Mouse (Mus musculus) 3134 (cell line): ENCODE data around the gene Spib.
A peak's percentile ranks its signal among the peaks of the same experiment; 100 is the strongest.

Source experiments
- DNase-seq: peaks from one replicate; pipeline ENCODE4 v3.0.0-alpha.2; 2011; ENCODE audit warnings: low spot score; ENCODE audit not compliant: insufficient read length; ENCODE audit errors: extremely low read depth

Gene Spib

DNA sequence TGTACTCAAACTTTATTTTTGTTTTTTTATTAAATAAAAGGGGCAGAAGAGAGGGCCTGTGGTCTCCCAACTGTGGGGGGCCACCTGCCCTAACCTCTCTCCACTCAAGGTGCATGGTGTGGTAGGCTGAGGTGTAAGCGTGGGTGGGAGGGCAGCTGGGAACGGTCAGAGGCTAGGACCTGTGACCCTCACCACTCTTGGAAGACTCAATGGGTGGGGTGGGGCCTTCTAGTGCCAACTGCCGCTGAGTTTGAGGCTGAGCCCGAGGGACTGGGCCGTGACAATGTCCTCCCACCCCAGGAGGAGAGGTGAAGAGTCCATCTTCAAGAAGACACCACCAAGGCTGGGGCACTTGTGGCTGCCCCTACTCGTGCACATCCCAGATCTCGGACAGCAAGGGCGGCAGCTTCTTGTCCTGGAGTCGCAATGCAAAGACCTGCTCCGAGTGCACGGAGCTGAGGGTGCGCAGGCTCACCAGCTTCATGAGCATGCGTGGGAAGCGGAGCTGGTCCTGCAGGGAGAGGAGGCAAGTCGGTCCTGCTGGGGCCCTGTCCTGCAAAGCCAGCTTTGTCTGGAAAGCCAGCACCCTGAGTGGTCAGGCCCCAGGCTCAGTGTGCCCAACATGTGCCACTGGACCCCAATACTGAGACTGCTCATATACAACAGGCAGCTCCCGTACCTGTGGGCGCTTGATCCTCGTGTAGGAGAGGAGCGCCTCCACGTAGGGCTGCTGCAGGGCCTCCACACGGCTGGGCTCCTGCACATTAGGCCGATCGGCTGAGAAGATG, 17.9 kb upstream of the Spib start:
- no peak for DNase-seq

DNA sequence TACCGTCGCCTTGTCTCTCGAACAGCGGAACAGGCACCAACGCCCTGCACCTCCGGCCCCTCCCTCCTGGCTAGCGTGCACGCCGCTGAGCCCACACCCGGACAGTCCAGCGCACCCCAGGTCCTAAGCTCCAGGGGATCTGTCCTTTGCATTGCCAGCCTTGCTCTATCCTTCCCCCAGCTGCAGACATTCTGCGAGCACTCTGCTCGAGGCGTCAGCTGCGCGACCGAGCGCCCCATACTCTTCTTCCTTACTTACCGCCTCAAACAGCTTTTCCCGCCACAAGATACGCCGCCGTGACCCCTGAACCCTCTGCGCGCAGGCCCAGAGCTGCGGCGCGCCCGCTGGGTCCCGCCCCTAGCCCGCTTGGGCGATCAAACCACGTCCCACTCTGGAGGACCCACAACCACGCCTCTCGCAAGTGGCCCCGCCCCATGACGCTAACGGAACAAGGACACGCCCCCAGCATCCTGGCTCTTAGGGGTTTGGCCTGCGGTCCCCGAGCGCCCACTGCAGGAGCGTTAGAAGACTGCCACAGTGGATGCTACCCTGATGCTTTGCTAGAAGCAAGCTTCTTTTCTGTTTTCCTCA, 16.7 kb upstream of the Spib start, which contains the start of gene Pold1:
Pold1 (minus strand) TSS at position 353 of the 591 bp plus-strand sequence.
- DNase-seq: peak; percentile 99

DNA sequence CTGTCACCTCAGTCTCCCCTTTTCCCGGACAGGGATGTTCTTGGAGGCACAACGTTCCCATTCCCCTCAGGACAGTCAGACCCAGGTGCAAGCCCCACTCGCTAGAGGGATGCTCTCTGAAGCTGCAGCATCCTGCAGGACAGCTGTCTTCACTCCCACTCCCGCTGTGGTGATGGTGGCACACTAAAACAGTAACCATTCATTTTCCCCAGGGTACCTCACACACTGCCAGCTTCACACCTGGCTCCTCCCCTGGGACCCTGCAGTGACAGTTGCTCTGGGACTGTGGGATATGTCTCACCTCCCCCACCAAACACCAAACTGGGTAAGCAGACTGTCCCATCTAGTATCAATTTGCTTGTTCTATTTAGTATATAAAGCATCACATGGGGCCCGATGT, 15.9 kb upstream of the Spib start:
- DNase-seq: no peak

DNA sequence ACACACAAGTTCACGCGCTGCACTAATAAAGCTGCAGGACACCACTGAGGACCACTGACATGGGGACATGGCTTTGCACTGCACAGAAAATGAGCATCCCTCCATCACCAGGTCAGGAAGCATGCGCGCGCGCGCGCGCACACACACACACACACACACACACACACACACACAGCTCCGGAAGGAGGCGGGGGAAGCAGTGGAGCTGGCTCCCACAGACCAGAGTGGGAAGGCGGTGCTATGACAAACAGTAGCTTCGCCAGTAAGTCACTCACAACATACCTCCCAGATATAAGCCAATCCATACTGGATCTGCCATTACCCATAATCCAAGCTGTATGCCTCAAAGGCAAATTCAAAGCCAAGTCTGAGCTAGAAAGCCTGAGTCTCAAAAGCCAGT, 15.2 kb upstream of the Spib start:
- no peak for DNase-seq

DNA sequence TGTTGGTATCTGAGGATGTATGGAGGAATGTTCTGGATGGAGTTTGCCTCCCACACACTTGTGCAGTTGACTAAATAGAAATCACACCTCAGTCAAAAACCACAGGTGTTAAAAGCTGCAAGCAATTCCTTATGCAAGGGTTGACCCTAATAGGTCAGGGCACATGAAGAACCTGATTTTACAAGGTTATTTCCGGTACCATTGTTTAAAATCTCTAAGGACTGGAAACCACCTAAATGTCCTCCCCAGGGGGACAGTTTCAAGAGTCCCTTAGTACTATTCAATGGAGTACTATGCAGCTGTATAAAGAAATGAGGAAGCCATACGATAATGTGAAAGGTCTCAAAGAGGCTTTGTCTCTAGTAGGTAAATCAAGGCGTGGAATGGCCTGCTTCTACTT, 14.4 kb upstream of the Spib start:
- DNase-seq: no peak

DNA sequence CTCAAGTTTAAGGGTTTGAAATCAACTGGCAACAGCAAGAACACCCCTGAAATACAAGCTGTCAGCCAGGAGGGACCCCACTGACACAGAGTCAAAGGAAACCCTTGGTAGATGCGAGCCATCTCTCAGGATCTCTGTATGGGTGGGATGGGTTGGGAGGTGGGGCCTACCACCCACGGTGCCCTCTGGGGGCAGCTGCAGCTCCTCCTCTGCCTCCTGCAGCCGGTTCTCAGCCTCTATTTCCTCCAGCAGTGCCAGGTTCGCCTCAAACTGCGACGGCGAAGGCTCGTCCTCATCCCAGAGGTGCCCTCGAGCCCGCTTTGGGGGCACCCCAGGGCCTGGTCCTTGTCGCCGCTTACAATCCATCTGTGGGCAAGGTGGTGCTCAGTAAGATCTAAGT, 11.2 kb upstream of the Spib start:
- no peak for DNase-seq

DNA sequence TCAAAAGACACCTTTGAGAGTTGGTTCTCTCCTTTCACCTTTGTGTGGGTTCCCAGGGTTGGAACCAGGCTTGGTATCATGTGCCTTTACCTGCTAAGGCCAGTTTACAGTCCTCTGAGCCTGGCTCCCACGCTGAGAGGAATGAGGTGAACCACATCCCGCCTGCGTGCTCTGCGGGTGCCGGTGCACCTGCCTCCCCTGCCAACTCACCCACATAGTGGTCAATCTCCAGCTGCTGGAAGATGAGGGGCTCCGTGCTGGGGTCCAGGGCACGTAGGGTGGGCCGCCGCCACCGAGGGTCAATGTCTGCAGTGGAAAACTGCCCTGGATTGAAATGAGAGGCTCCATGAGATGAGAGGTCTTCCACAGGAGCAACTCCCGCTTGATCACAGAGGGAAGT, 10.7 kb upstream of the Spib start:
- no peak for DNase-seq

DNA sequence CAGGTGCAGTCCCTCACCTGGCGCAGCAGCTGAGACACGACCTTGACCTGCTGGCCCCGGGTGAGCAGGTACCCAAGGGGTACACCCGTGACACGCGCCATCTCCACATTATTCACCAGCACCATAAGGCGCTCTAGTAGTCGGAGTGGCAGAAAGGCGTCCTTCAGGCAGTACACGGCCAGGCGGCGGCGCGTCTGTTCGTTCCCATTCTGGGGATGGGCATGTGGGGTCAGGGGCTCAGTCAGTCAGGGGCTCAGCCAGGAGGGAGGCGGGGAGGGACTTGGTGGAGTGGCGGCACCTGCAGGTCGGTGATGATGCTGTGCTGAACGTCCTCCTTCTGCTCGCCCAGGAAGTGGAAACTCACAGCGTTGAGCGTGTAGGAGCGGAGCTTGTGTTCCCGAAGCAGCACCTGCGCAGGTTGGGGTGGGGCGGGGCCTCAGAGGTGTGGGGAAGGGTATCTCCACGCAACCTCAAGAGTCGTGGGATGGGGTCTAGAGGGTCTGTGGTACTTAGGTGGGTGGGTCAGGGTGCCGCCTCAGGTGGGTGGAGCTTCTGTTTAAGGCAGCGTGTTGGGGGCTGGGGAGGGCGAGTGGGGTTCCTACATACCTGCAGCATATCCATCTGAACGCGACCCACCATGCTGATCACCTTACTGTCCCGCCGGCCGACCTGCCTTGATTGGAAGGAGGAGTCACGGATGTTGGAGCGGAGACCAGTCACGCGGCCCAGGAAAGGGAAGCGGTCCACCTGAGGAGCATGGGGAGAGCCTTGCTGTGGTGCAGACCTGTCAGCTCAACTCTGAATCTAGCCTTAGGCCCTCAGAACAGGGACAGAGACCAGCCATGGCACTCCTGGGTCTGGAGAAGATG, 7.1 kb upstream of the Spib start:
- no peak for DNase-seq

DNA sequence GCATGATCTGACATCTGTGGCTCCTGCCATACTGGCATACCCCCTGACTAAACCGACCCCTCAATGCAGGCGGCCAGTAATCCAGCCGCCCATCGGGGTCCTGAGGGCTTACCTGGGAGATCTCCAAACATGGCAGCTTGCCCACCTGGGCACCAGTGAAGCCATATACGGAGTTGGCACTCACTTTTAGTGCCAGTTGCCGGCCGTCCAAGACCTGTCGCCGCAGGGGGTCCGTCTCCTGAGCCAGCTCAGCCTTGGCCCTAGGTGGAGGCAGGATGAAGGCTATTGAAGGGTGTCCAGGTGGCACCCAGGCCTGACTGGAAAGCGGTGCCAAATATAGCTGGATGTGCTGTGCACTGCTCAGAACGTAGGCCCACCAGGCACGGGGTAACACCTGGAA, 5.6 kb upstream of the Spib start:
- no peak for DNase-seq

DNA sequence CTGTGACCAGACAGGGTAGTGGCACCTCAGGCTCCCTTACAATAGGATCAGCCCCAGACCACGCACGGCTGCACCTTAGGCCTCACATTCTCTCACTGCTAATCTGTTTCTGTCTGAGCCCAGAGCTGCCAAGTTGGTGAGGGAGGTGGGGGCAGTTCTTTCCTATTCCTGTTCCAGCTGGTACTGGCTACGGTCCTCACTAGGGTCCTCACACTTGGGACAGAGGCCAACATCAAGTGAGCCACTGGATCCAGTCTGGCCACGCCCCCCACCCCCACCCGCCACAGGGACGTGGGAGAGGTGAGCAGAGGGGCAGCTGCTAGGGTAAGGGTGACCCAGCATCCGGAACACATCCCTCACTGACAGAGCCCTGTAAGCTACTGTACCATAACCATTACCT, 5.1 kb upstream of the Spib start:
- DNase-seq: no peak

DNA sequence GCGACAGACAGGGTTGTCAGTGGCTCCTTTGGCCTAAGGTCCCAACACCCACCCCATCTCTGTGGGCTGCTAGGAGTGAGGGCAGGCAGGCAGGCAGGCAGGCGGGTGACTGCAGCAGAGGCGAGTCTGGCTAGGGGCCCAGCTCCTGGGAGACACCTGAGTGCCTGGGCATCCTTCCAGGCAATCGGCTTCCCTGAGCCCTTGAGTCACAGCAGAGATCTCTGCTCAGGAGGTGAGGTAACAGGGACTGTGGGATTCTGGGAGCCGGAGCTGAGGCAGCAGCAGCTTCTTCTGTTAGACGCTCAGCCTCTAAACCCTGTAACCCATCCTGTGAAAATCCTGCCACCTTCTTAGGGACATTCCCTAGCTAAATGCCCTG, 4.7 kb upstream of the Spib start:
- DNase-seq: no peak

DNA sequence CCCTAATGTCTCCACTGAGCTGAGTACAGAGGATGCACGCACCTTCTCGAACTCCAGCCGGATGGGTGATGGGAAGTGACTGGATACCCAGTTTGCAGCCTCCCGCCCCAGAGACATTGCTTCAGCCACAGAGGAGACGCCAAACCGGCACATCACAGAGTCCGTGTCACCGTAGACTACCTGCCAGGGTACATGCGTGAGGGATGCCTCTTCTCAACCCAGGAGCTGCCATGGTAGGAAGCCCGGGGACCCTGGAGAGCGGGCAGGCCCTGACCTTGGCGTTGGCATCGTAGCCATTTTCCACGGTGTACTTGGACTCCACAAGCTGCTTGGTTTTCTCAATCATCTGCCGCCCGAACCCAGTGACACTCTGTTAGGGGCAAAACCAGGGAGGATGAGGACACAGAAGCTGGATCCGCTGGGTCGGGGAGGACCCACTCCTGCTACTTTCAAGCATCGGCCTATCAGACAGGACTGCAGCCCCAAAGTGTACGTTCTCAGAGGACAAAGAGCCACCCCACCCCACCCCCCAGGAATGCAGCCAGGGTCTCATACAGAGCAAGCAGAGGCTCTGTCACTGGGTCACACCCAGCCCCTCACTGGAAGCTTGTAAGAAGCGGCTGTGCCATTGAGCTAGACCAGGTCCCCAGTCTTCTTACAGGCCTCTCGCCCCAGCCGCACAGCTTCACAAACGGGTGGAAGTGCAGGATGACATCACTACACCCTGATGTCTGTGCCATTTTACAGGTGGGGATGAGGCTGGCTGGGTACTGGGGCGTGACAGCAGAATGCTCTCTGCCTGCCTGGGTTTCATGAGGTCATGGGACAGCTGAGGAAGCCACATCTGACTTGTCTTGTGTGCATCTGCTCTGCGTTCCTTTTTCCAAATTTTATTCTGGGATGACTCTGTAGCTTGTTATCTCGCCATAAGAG, 4.1 kb upstream of the Spib start:
- no peak for DNase-seq

DNA sequence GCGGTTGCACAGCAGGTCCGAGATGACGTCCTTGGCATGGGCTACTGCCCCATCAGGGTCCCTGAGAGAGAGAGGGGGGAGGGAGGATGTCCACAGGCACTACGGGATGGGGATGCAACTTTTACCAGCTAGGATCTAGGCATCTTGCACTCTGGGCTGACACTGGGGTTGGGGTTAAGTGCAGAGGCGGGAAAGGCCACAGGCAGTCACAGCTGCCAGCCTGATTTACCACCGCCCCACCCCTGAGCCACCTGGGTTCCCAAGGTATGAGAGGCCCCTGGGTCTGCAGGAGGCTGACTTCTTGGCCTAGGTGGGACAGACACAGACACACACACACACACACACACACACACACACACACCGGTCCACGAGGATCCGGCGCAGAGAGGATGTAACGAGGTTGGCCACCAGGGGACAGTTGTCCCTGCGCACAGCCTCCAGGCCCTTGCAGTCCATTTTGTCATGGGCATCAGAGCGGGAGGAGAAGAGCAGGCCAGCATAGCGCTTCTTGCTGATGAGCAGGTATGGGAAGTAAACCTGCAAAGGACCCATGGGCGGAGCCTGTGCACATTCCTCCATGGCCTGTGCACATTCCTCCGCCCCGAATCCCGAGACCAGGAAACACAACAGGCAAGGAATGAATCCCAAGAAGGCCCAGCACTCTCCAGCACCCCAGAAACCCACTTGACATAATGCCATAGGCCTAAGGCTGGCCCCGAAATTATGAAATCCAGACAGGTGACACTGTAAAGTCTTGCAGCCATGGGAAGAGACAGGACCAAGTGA, 3.0 kb upstream of the Spib start:
- DNase-seq: no peak

DNA sequence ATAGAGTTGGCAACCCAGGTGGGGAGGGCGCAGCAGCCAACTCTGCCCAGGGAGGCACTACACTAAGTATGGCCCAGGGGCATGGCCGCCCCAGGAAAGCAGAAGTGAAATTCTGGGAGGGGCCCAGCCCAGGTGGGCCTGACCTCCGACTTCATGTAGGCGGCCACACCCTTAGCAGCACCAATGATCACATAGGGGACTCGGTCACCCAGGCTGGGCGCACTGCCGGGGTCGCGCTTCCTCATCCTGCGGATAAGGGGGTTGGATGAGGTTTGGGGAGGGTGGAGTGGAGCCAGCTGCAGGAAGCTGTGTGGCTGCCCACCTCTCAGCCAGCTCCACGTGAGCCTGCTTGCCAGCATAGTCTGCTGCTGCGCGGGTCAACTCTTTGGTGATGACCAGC, 2.4 kb upstream of the Spib start:
- DNase-seq: no peak

DNA sequence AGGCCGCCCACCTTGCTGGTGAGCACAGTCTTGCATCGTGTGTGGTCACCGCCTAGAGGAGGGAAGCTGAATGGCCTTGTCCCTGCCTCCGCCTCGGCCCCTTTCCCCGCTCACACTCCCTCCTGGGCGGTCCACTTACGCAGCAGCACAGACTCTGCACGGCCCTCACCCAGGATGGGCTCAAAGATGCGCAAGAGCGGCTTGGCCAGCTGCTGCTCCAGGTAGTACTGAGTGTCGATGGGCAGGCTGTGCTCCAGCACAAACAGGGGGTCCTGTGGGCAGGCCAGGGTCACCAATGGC, 1.8 kb upstream of the Spib start:
- DNase-seq: no peak

DNA sequence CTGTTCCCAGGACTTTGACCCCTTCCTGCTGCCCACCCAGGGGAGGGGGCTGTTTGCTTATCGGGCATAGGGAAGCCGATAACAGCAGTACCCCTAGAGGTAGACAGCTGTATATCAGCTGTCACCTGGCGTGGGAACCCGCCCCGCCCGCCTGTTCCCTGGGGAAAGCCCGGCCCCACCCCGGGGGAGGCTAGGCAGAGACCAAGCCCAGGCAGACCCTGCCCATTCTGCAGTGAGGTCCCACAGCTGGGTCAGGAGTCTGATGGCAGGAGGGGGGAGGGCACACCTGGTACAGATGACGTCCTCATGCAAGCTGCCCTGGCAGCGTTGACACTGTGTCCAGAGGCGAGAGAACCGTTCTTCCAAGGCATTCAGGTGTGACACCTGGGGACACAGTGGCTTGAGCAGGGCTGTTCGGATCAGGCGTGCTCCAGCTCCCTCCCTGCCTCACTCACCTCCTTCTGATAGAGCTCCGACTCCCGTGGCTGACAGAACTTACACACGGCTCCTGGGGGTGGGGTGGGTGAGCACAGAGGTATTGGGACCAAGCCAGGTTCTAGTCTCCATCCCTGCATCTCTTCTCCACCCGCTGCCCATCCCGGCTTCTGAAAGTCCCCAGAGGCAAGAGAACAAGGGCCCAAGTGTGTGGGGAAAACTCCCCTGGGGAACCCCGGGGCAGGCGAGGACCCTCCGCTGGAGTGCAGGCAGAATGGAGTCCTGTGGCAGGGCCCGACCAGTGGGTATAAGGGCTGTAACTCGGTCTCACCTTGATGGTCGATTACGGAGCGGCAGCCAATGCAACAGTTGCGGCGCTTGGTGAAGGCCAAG, 1.3 kb upstream of the Spib start:
- DNase-seq: no peak

DNA sequence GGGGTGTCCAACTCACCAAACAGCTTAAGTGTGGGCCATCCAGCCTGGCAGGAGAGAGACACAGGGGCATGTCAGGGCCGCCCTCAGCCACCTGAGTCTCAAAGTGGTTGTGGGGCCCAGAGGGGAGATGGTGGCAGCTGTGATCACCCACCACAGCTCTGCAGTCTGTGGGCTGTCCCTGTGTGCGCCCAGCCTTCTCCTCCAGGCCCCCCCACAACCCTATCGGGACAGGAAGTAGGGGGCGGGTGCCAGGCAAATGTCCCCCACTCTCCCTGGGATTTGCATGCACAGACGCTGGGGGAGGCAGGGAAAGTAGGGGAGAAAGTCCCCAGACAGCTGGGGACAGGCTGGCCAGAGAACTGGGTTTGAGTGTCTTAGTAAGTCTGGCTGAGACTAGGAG, 664 bp downstream of the Spib start:
- no peak for DNase-seq

DNA sequence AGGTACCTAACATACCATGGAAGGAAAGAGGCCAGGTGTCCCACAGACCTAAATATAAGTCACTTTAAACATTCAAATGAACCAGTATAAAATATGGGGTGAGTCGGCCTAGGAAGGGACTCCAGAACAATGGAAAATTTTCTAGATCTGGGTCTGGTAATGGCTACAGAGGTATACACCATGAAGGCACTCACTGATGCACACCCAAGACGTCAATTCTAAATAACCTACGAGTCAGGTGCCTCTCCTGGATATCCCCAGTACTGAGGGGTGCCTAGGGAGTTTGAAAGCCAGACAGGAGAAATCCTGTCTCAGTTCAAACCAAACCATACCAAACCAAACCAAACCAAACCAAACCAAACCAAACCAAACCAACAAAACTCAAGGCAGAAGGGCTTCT, 1.4 kb downstream of the Spib start:
- no peak for DNase-seq

DNA sequence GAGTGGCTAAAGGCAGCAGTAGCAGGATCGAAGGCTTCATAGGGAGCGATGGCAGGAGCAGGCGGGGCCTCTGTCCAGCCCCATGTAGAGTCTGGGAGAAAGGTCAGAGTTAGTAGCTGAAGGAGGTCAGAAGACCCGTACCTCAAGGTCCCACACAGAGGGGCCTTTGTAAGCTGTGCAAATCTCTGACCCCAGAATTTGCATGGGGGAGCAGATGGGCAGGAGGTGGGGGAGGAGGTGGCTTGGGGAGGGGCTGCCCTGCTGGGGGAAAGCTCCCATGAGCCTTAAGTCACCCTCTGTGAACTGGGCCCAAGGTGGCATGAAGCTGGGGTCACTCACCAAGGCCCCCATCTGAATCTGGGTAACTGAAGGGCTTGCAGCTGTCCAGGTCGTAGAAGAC, 2.4 kb downstream of the Spib start:
- DNase-seq: no peak
